Mouse (Mus musculus) forebrain, embryonic 13.5 days (tissue): ENCODE measurements around the gene Ddx11. TPM values are rescaled to one million over a fixed set of nuclear protein-coding genes. Genes with fewer than 3 reads are reported as not detected.
A peak's percentile ranks its signal among the peaks of the same experiment; 100 is the strongest.

Source experiments
- ATAC-seq: fragments of 200-750 bp; cut with Nextera tagmentation; 2 replicates; pipeline ENCODE4 v1.8.0; 2017
- H3K27ac ChIP-seq: fragments of 300-500 bp; sonication (generic); 2 replicates; pipeline ENCODE4 v1.5.1; 2015; ENCODE audit warnings: inconsistent platforms, mild to moderate bottlenecking, moderate library complexity
- H3K27me3 ChIP-seq: fragments of 300-500 bp; sonication (generic); 2 replicates; pipeline ENCODE4 v1.6.1; 2015; ENCODE audit warnings: mild to moderate bottlenecking, inconsistent platforms
- H3K36me3 ChIP-seq: fragments of 300-500 bp; sonication (generic); 2 replicates; pipeline ENCODE4 v1.6.1; 2015; ENCODE audit warnings: mild to moderate bottlenecking, inconsistent platforms; ENCODE audit not compliant: poor library complexity, severe bottlenecking
- H3K4me1 ChIP-seq: fragments of 300-500 bp; sonication (generic); 2 replicates; pipeline ENCODE4 v1.6.1; 2015; ENCODE audit warnings: inconsistent platforms
- H3K4me2 ChIP-seq: fragments of 300-500 bp; sonication (generic); 2 replicates; pipeline ENCODE4 v1.6.1; 2015; ENCODE audit warnings: inconsistent platforms, mild to moderate bottlenecking, moderate library complexity
- H3K4me3 ChIP-seq: fragments of 300-500 bp; sonication (generic); 2 replicates; pipeline ENCODE4 v1.5.1; 2015; ENCODE audit warnings: mild to moderate bottlenecking, inconsistent platforms
- H3K9ac ChIP-seq: fragments of 300-500 bp; sonication (generic); 2 replicates; pipeline ENCODE4 v1.6.1; 2015; ENCODE audit warnings: mild to moderate bottlenecking, inconsistent platforms
- H3K9me3 ChIP-seq: fragments of 300-500 bp; sonication (generic); replicated peaks from 2 replicates; pipeline ENCODE4 v1.6.1; 2016; ENCODE audit warnings: inconsistent platforms
- WGBS: fragments of 180-500 bp; shearing (Covaris S2); methylation state at CpG from one replicate; pipeline ENCODE4 v1.1.7; 2015; 5-methylcytosine and 5-hydroxymethylcytosine counted together
- polyA plus RNA-seq: library from polyadenylated mRNA; unstranded; fragments of >200 nt; fragmentation: Nextera tagmentation; extraction: Ambion mirVana; gene quantifications from 2 replicates; pipeline ENCODE4 v1.2.1, GENCODE M21; 2015

Gene Ddx11
- 16.2 and 17.3 TPM in 2 replicates for polyA plus RNA-seq

DNA sequence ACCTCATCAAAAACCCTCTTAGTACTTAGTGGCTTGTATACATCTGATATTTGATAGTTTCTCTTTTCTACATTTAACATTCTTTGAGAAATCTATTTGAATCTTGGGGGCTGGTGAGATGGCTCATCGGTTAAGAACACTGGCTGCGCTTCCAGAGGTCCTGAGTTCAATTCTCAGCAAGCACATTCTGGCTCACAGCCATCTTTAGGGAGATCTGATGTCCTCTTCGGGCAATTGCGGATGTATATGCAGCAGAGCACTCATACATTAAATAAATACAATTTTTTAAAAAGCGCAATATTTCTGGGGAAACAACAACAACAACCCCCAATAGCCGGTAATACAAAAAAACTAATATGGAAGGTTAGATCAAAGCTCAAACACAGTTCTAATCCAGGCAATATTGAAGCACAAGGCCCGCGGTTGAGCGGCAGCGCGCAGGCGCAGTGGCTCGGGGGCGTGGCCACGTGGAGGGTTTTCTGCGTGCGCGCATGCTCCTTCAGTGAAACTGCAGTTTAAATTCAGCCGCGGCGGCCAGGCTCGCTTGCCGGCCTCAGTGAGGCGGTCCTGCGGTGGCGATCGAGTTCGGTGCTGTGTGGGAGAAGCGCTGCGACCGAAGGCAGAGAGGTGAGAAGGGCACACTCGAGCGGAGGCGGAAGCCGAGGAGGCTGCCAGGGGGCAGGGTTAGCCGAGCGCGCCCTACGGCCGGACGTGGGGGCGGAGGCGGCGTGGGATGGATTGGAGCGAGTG lies at the start of gene Ddx11:
Ddx11 (plus strand) TSS at position 455 of the 750 bp plus-strand sequence.
- no peaks in the 10 kb centered on the region for H3K9me3 ChIP-seq
- 5% methylated on average over 45 of the region's 45 CpGs for WGBS
- peak within 1 kb of the TSS; percentile 60 for H3K4me2 ChIP-seq
- no peaks in the 10 kb centered on the region for H3K27me3 ChIP-seq
- peaks cover 45% of the 10 kb centered on the region for H3K36me3 ChIP-seq
- H3K4me1 ChIP-seq = peaks cover 18% of the 10 kb centered on the region
- peak; percentile 87 for ATAC-seq
- H3K4me3 ChIP-seq = peak within 1 kb of the TSS; percentile 83
- peak within 1 kb of the TSS; percentile 81 for H3K9ac ChIP-seq
- peak within 1 kb of the TSS; percentile 52; the same call in 1 of the 2 replicates for H3K27ac ChIP-seq

GRCm38 (mm10) chr17:66073971-66074370 lies 49.3 kb upstream of the Ddx11 start:
- H3K9me3 ChIP-seq = no peaks in the 10 kb centered on the region
- no peak overlapping the region for H3K27ac ChIP-seq
- no peak overlapping the region for H3K4me2 ChIP-seq
- ATAC-seq = no peak
- no peaks in the 10 kb centered on the region for H3K36me3 ChIP-seq
- H3K4me1 ChIP-seq = peaks cover 19% of the 10 kb centered on the region
- no peak overlapping the region for H3K4me3 ChIP-seq
- H3K27me3 ChIP-seq = no peaks in the 10 kb centered on the region
- WGBS = 90% methylated on average over 7 of the region's 7 CpGs
- no peak overlapping the region for H3K9ac ChIP-seq

GRCm38 (mm10) chr17:66075827-66076173 lies 47.5 kb upstream of the Ddx11 start:
- 2% methylated on average over 12 of the region's 12 CpGs for WGBS
- Histone ChIP-seq H3K27ac (0 out of 2 replicates have a peak overlapping the region, but pooled peaks have one; percentile 95), H3K9me3 (no peaks in the 10 kb centered on the region), H3K4me3 (peak overlapping the region; percentile 94), H3K4me2 (peak overlapping the region; percentile 84), H3K4me1 (peaks cover 19% of the 10 kb centered on the region), H3K9ac (peak overlapping the region; percentile 91), H3K36me3 (peaks cover 16% of the 10 kb centered on the region), H3K27me3 (no peaks in the 10 kb centered on the region)
- no peak for ATAC-seq

- Histone ChIP-seq H3K27me3 (no peaks in the 10 kb centered on the region), H3K4me3 (peak overlapping the region; percentile 94), H3K4me1 (peaks cover 19% of the 10 kb centered on the region), H3K27ac (peak overlapping the region; percentile 95), H3K4me2 (peak overlapping the region; percentile 84), H3K36me3 (peaks cover 21% of the 10 kb centered on the region), H3K9me3 (no peaks in the 10 kb centered on the region), H3K9ac (peak overlapping the region; percentile 91)
- ATAC-seq = peak; percentile 88
- WGBS = under 1% methylated on average over 73 of the region's 95 CpGs
Measured at GRCm38 (mm10) chr17:66076174-66076927, 47.0 kb upstream of the Ddx11 start.

DNA sequence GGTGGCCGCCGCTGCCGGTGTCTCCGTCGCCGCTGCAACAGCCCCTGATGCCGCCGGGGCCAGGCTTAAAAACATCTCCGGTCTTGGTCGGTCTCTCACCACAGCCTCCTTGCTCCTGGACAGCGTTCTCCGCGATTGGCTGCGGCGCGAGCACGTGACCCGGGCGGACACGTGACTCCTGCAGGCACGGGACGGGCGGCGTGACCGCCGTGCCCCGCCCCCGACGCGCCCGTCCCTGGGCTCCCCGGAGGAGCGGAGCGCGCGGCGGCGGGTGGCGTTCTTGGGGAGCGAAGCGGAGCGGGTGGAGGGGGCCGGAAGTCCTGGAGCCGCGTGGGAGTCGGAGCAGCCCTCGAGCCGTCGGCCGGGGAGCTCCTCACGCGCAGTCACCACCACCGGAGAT lies 46.4 kb upstream of the Ddx11 start, which contains the start of gene Ankrd12:
Ankrd12 (minus strand) TSS at position 156 of the 400 bp plus-strand sequence.
- H3K4me1 ChIP-seq = peaks cover 19% of the 10 kb centered on the region
- peak; percentile 98 for ATAC-seq
- H3K27me3 ChIP-seq = no peaks in the 10 kb centered on the region
- H3K36me3 ChIP-seq = peaks cover 22% of the 10 kb centered on the region
- H3K4me2 ChIP-seq = peak within 1 kb of the TSS; percentile 84
- H3K4me3 ChIP-seq = peak within 1 kb of the TSS; percentile 94
- peak within 1 kb of the TSS; percentile 91 for H3K9ac ChIP-seq
- H3K9me3 ChIP-seq = no peaks in the 10 kb centered on the region
- under 1% methylated on average over 52 of the region's 53 CpGs for WGBS
- peak within 1 kb of the TSS; percentile 95 for H3K27ac ChIP-seq

GRCm38 (mm10) chr17:66077437-66077850 lies 45.9 kb upstream of the Ddx11 start:
- peak; percentile 73 for ATAC-seq
- H3K4me2 ChIP-seq = peak overlapping the region; percentile 84
- peak overlapping the region; percentile 91 for H3K9ac ChIP-seq
- H3K4me1 ChIP-seq = peaks cover 19% of the 10 kb centered on the region
- 1% methylated on average over 23 of the region's 23 CpGs for WGBS
- no peaks in the 10 kb centered on the region for H3K27me3 ChIP-seq
- H3K36me3 ChIP-seq = peaks cover 22% of the 10 kb centered on the region
- peak overlapping the region; percentile 95 for H3K27ac ChIP-seq
- no peaks in the 10 kb centered on the region for H3K9me3 ChIP-seq
- H3K4me3 ChIP-seq = peak overlapping the region; percentile 94

DNA sequence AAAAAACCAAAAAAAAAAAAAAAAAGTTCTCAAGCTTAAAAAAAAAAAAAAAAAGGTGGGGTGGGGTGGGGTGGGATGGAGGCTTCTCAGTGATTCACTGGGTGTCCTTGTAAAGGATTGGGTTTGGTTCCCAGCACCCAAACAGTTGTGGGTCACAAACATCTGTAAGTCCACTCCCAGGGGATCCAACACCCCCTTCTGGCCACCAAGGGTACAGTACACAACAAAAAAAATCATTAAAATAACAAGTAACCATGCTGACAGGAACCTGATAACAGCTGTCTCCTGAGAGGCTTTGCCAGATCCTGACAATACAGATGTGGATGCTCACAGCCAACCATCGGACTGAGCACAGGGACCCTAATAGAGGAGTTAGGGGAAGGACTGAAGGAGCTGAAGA lies 38.8 kb upstream of the Ddx11 start:
- H3K9ac ChIP-seq = no peak overlapping the region
- no peaks in the 10 kb centered on the region for H3K27me3 ChIP-seq
- no peaks in the 10 kb centered on the region for H3K4me1 ChIP-seq
- no peak overlapping the region for H3K4me2 ChIP-seq
- 90% methylated on average over 1 of the region's 1 CpGs for WGBS
- peaks cover 57% of the 10 kb centered on the region for H3K36me3 ChIP-seq
- no peak for ATAC-seq
- no peak overlapping the region for H3K4me3 ChIP-seq
- no peak overlapping the region for H3K27ac ChIP-seq
- no peaks in the 10 kb centered on the region for H3K9me3 ChIP-seq

GRCm38 (mm10) chr17:66085038-66085437 lies 38.3 kb upstream of the Ddx11 start:
- Histone ChIP-seq H3K9me3 (no peaks in the 10 kb centered on the region), H3K9ac (no peak overlapping the region), H3K36me3 (peaks cover 56% of the 10 kb centered on the region), H3K4me3 (no peak overlapping the region), H3K4me2 (no peak overlapping the region), H3K27me3 (no peaks in the 10 kb centered on the region), H3K4me1 (no peaks in the 10 kb centered on the region), H3K27ac (no peak overlapping the region)
- ATAC-seq = no peak
- WGBS = 93% methylated on average over 1 of the region's 1 CpGs

- Histone ChIP-seq H3K4me1 (no peaks in the 10 kb centered on the region), H3K9me3 (no peaks in the 10 kb centered on the region), H3K4me3 (no peak overlapping the region), H3K27me3 (no peaks in the 10 kb centered on the region), H3K27ac (no peak overlapping the region), H3K36me3 (peaks cover 47% of the 10 kb centered on the region), H3K9ac (no peak overlapping the region), H3K4me2 (no peak overlapping the region)
- no peak for ATAC-seq
Measured at GRCm38 (mm10) chr17:66090251-66090650, 33.1 kb upstream of the Ddx11 start.

DNA sequence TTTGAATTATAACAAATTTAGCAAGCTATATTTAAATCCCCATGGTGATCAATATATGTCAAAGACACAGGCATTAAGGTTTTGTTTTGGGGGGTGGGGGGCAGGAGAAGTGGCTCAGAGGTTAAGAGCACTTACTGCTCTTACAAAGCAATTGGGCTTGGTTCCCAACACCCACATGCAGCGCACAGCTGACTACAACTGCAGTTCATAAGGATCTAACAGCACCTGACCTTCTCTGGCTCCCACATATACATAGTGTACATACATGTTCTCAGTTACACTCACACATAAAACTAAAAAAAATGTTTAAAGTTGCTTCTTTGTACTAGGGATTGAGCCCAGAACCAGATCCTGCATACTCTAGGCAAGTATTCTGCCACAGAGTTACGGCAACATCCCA lies 31.9 kb upstream of the Ddx11 start:
- no peaks in the 10 kb centered on the region for H3K9me3 ChIP-seq
- no peak overlapping the region for H3K27ac ChIP-seq
- no peak overlapping the region for H3K4me2 ChIP-seq
- 86% methylated on average over 2 of the region's 2 CpGs for whole genome bisulfite sequencing
- peaks cover 36% of the 10 kb centered on the region for H3K36me3 ChIP-seq
- H3K4me3 ChIP-seq = no peak overlapping the region
- no peaks in the 10 kb centered on the region for H3K27me3 ChIP-seq
- H3K9ac ChIP-seq = no peak overlapping the region
- H3K4me1 ChIP-seq = no peaks in the 10 kb centered on the region
- no peak for ATAC-seq

GRCm38 (mm10) chr17:66092065-66092464 lies 31.3 kb upstream of the Ddx11 start:
- Histone ChIP-seq H3K4me3 (no peak overlapping the region), H3K9me3 (no peaks in the 10 kb centered on the region), H3K9ac (no peak overlapping the region), H3K27ac (no peak overlapping the region), H3K4me2 (no peak overlapping the region), H3K36me3 (peaks cover 30% of the 10 kb centered on the region), H3K4me1 (no peaks in the 10 kb centered on the region), H3K27me3 (no peaks in the 10 kb centered on the region)
- no peak for ATAC-seq
- WGBS = 95% methylated on average over 2 of the region's 2 CpGs

DNA sequence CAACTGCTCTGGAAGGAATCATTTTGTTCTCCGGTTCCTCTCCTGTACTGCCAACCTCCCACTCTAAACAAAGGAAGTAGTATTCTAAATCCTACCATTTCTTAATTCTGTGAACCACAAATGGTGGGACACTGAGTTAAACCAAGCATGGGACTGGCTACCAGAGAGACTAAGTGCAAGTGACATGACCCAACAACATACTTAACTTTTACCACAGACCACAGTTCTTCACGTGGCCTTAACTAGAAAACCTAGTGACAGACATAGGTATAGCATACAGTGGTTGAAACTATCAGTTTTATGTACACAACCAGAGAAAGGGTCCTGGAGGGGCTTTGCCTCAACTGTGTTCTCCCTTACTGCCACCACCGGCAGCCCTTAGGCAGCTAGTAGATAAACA lies 30.7 kb upstream of the Ddx11 start:
- H3K9ac ChIP-seq = no peak overlapping the region
- no peak overlapping the region for H3K27ac ChIP-seq
- no peaks in the 10 kb centered on the region for H3K27me3 ChIP-seq
- H3K4me1 ChIP-seq = no peaks in the 10 kb centered on the region
- 88% methylated on average over 3 of the region's 3 CpGs for WGBS
- no peak overlapping the region for H3K4me3 ChIP-seq
- no peak overlapping the region for H3K4me2 ChIP-seq
- peaks cover 25% of the 10 kb centered on the region for H3K36me3 ChIP-seq
- ATAC-seq = no peak
- H3K9me3 ChIP-seq = no peaks in the 10 kb centered on the region
